Mouse (Mus musculus) cerebellum, adult 11-12 months (tissue): Measurements from ENCODE around the gene Vmn2r66.

ENCODE experiments used
- DNase-seq: peaks from one replicate; pipeline ENCODE4 v3.0.0; 2022

Gene Vmn2r66

GRCm38 (mm10) chr7:85012168-85012567 lies at the start of gene Vmn2r66:
Vmn2r66 (minus strand) TSS chr7:85012268.
- no peak for DNase-seq

GRCm38 (mm10) chr7:84996694-84997093 lies 15.4 kb downstream of the Vmn2r66 start:
- no peak for DNase-seq

- DNase-seq = no peak
Measured at GRCm38 (mm10) chr7:84964015-84964414, 48.1 kb downstream of the Vmn2r66 start, which contains the start of gene Vmn2r65. Vmn2r65 (minus strand) TSS chr7:84964115.
